Mouse (Mus musculus) heart, adult 2 months (tissue): ENCODE results near the gene Arpc5. TPM values are rescaled to one million over a fixed set of nuclear protein-coding genes. Genes with fewer than 3 reads are reported as not detected.

Source experiments
- DNase-seq, 2 experiments: peaks; one replicate each; pipeline ENCODE4 v3.0.0; 2021
- H3K27ac ChIP-seq: fragments of 200-600 bp; 2 replicates; pipeline ENCODE4 v1.8.1; 2022
- H3K27me3 ChIP-seq: fragments of 200-500 bp; 2 replicates; pipeline ENCODE4 v1.6.1; 2012; ENCODE audit warnings: mild to moderate bottlenecking, low read length, inconsistent platforms, mixed read lengths; ENCODE audit not compliant: control insufficient read depth, insufficient read depth
- H3K36me3 ChIP-seq: fragments of 200-500 bp; 2 replicates; pipeline ENCODE4 v1.6.1; 2012; ENCODE audit warnings: low read length, inconsistent platforms; ENCODE audit not compliant: control insufficient read depth, insufficient read depth
- H3K4me1 ChIP-seq: fragments of 200-500 bp; 2 replicates; pipeline ENCODE4 v1.6.1; 2011; ENCODE audit warnings: low read length; ENCODE audit not compliant: control insufficient read depth, insufficient read depth
- H3K4me3 ChIP-seq: fragments of 200-600 bp; 2 replicates; pipeline ENCODE4 v1.8.1; 2022
- H3K79me2 ChIP-seq: fragments of 200-500 bp; replicated peaks from 2 replicates; pipeline ENCODE4 v1.6.1; 2012; ENCODE audit warnings: mild to moderate bottlenecking, inconsistent platforms, low read length, moderate library complexity, mixed read lengths; ENCODE audit not compliant: control insufficient read depth, insufficient read depth
- H3K9ac ChIP-seq: fragments of 200-500 bp; 2 replicates; pipeline ENCODE4 v1.6.1; 2012; ENCODE audit warnings: low read depth, mild to moderate bottlenecking, control low read depth, inconsistent platforms, low read length, mixed read lengths
- CTCF ChIP-seq: fragments of 200-600 bp; IDR thresholded peaks from 2 replicates; pipeline ENCODE4 v1.8.1; 2022; ENCODE audit warnings: antibody characterized with exemption, mild to moderate bottlenecking, moderate library complexity
- EP300 ChIP-seq: fragments of 200-500 bp; IDR thresholded peaks from 2 replicates; pipeline ENCODE4 v1.6.1; 2011; ENCODE audit warnings: low read depth, low read length, control low read depth; ENCODE audit not compliant: insufficient read depth
- POLR2A ChIP-seq: fragments of 200-500 bp; IDR thresholded peaks from 2 replicates; pipeline ENCODE4 v1.6.1; 2011; ENCODE audit warnings: mild to moderate bottlenecking, low read depth, low read length, control low read depth; ENCODE audit not compliant: insufficient read depth
- WGBS: fragments of 180-500 bp; shearing (Covaris S2); methylation state at CpG from one replicate; pipeline ENCODE4 v1.1.7; 2018; 5-methylcytosine and 5-hydroxymethylcytosine counted together
- intact Hi-C: fragments of 180-260 bp; cut with DNase I; formaldehyde crosslinking; loops from one replicate; pipeline ENCODE4 v1.15.1; 2025
- polyA plus RNA-seq: library from polyadenylated mRNA; depleted of rRNA; stranded (reverse); fragments of >200 nt; gene quantifications from 2 replicates; pipeline ENCODE4 v1.2.3, GENCODE M21; 2012
- total RNA-seq, 2 experiments: library from RNA; stranded (reverse); gene quantifications; 2 replicates each; pipeline ENCODE4 v1.2.3; 2021

Gene Arpc5
- total and polyA plus RNA-seq, 3 experiments: 23.6 to 27.7 (median 26.4) TPM

DNA sequence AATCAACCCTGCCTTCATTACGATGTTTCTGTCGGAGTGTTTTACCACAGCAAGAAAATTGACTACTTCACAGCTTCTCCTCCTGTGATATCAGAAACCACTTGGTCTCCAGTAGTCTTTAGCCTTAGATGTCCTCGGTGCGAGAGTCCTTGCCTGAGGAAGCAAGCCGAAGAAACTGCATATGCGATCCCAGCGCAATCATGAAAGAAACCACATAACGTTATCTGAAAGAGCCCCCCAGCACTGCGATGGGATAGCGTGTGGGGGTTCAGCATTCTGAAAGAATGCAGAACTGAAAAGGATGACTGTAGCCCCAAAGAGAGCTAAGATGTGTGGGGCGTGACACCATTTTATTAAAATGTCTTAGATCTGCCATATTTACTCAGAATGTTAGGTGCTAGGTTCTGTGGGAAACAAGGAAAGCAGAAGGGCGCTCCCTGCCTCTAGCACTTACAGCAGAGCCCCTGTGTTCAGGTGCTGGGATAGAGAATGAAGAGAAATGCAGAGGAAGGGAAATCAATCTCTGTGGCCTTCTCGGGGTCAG, 34.4 kb downstream of the Arpc5 start:
- TF ChIP-seq POLR2A: no peak
- no peak for TF ChIP-seq CTCF
- TF ChIP-seq EP300: no peak

DNA sequence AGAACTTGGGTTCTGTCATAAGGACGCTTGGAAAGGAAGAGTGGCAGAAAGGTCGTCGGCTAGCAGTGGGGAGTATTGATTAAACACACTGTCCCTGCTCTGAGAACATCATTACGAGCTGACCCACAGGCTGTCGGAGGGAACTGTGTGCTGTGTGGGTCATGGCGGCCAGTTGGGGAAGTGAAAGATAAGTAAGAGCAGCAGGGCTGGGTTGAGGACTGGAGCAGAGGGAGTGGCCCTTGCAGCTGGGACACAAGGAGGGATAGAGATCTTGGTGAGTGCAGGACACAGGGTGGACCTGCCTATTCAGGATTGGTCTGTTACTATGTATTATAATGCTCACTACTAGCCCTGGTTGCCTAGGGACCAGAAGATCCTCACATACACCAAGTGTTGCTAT, 38.6 kb downstream of the Arpc5 start:
- peak in 1 of 2 experiments; percentile 28 for DNase-seq
- WGBS: 71% methylated on average over 6 of the region's 6 CpGs
- Histone ChIP-seq H3K79me2 (no peaks in the 10 kb centered on the region), H3K9ac (no peak overlapping the region), H3K27me3 (no peaks in the 10 kb centered on the region), H3K4me1 (no peaks in the 10 kb centered on the region; the same call in 1 of the 2 replicates), H3K36me3 (no peaks in the 10 kb centered on the region), H3K27ac (no peak overlapping the region), H3K4me3 (no peak overlapping the region)
- no peak for TF ChIP-seq POLR2A
- no peak for TF ChIP-seq CTCF
- TF ChIP-seq EP300: no peak
- intact Hi-C loops: no loop called here

More for the DNA sequence above, 34.4 kb downstream of the Arpc5 start:
- no peak overlapping the region for H3K4me3 ChIP-seq
- H3K27ac ChIP-seq: no peak overlapping the region; the same call in 1 of the 2 replicates
- H3K4me1 ChIP-seq: peaks cover 2% of the 10 kb centered on the region; the same call in 1 of the 2 replicates
- H3K36me3 ChIP-seq: no peaks in the 10 kb centered on the region
- intact Hi-C loops: no loop called here
- no peaks in the 10 kb centered on the region for H3K79me2 ChIP-seq
- DNase-seq: no peak
- no peak overlapping the region for H3K9ac ChIP-seq
- H3K27me3 ChIP-seq: no peaks in the 10 kb centered on the region
- 82% methylated on average over 13 of the region's 13 CpGs for WGBS

DNA sequence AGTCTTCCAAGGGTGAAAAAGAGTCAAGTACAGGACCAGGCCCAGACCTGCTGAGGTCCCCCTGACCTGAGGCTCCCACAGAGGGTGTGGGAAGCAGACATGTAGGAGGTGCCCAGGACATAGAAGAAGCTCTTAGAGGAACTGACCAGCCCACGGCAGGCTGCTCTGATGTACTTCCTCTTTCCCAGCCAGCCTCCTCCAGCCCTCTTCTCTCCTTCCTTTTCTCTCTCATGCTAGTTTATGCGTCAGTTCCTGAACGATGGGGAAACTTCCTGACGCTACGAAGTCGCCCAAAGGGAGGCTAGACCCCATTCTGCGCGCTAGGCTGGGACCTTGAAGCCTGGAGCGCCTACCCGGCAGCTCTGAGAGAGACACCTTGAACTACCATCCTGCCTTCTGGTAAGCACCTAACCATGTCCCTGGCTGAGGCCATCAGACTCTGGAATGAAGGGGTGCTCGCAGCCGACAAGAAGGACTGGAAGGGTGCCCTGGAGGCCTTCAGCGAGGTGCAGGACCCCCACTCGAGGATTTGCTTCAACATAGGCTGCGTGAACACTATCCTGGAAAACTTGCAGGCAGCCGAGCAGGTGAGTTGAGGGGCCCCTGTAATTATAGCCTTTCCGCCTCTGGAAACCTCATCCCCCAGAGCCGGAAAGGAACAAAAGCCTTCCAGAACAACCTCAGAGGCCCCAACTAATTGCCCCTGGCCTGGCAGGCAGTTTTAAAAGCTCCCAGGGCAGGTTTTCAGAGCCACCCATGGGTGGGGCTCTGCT, 41.5 kb downstream of the Arpc5 start:
- Histone ChIP-seq H3K27ac (peak overlapping the region; percentile 15; the same call in 1 of the 2 replicates), H3K4me3 (no peak overlapping the region), H3K9ac (no peak overlapping the region), H3K79me2 (no peaks in the 10 kb centered on the region), H3K27me3 (no peaks in the 10 kb centered on the region), H3K4me1 (peaks cover 2% of the 10 kb centered on the region; the same call in 1 of the 2 replicates), H3K36me3 (no peaks in the 10 kb centered on the region)
- TF ChIP-seq POLR2A (no peak), EP300 (no peak), CTCF (no peak)
- intact Hi-C loops: no loop called here
- WGBS: 68% methylated on average over 18 of the region's 18 CpGs
- peak in 1 of 2 experiments; percentile 56 for DNase-seq

DNA sequence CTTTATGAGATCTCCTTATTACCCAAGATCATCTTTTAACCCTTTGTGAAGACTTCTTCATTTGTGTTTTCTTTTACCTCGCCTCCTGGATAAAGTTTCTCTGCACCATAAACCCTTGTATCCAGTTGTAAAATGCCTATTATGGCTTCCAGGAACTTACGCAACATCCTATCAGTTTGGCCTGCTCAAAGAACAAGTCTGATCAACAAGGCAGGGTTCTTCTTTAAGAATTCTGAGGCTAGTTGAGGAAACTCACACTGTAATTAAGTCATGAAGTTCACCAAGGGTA, 42.0 kb downstream of the Arpc5 start:
- no peak overlapping the region; the same call in 1 of the 2 replicates for H3K27ac ChIP-seq

DNA sequence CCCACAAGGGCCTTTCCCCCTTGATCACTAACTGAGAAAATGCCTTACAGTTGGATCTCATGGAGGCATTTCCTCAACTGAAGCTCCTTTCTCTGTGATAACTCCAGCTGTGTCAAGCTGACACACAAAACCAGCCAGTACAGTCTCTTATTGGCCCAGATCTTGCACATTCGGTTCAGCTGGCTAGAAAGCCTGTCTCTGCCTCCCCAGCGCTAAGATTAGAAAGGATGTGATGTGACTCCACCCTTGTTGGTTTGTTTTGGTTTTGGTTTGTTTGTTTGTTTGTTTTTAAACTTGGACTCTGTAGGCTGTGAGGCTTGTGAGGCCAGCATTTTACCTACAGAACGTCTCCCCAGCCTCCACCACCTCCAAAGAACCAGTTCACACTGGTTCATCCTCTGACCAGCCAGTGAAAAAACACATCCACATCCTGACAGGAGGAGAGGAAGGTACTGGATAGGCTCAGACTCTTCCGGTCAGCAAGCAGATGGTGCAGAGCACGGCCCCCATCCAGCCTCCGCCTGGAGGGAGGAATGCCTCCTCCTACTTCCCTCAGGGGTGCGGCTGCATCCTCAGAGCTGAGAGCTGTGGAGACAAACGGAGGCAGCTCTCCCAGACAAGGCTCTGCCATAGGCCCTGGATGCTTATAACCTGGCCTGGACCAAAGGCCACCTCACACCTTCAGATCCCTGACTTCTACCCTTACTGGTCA, 43.4 kb downstream of the Arpc5 start:
- H3K27me3 ChIP-seq: no peaks in the 10 kb centered on the region
- 25% methylated on average over 8 of the region's 8 CpGs for WGBS
- peak; percentile 51 to 71 for DNase-seq
- intact Hi-C loops: no loop called here
- H3K4me3 ChIP-seq: no peak overlapping the region
- H3K36me3 ChIP-seq: no peaks in the 10 kb centered on the region
- peaks cover 2% of the 10 kb centered on the region; the same call in 1 of the 2 replicates for H3K4me1 ChIP-seq
- TF ChIP-seq EP300 (peak; percentile 13; the same call in 1 of the 2 replicates), POLR2A (peak; percentile 68; the same call in 1 of the 2 replicates), CTCF (peak; percentile 47)
- H3K9ac ChIP-seq: no peak overlapping the region
- H3K27ac ChIP-seq: peak overlapping the region; percentile 65
- H3K79me2 ChIP-seq: no peaks in the 10 kb centered on the region

More for the DNA sequence above, 42.0 kb downstream of the Arpc5 start:
- no peak overlapping the region for H3K4me3 ChIP-seq
- WGBS: 90% methylated on average over 2 of the region's 2 CpGs
- intact Hi-C loops: no loop called here
- H3K4me1 ChIP-seq: peaks cover 2% of the 10 kb centered on the region; the same call in 1 of the 2 replicates
- H3K36me3 ChIP-seq: no peaks in the 10 kb centered on the region
- DNase-seq: no peak
- H3K79me2 ChIP-seq: no peaks in the 10 kb centered on the region
- TF ChIP-seq CTCF (no peak), POLR2A (no peak), EP300 (no peak)
- H3K9ac ChIP-seq: no peak overlapping the region
- no peaks in the 10 kb centered on the region for H3K27me3 ChIP-seq
